In the genomic region with DNA sequence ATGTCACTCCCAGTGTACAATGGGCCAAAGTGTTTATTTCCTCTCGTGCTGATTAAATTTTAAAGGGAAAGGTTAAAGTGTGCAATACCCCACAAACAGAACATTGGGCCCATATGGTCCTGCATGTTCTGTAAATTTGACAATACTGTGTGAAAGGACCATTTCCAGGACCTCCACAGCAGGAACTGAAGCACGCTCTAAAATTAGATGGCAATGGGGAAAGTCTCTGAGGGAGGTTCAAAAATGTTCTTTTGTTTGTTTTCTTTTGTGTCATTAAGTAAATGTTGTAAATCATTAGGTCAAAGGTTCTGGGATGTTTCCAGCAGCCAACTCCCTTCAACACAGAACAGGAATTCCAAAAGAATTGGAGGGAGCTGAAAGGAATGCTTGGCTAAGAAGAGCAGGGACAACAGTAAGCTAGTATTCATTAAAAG, we compare ENCODE assay signal across 14 mouse cellular contexts. TPM values are rescaled to one million over a fixed set of nuclear protein-coding genes. Genes with fewer than 3 reads are reported as not detected.
A peak's percentile ranks its signal among the peaks of the same experiment; 100 is the strongest.
DNase-seq lines count a peak whose midpoint lies in the region; ATAC-seq and TF ChIP-seq lines count a peak whose summit lies in the region.
"Had no signal": no experiment of that assay in that cellular context is flagged by ENCODE, and none has a peak within 500 bp of the region (broad histone marks: within the 10 kb centered on the region; RNA-seq: fewer than 3 reads in every experiment).

No protein-coding gene starts in this region.

- no peak overlapping the region for H3K4me3 ChIP-seq in liver, postnatal 0 days (ENCODE audit: low read depth, low read length)
- H3K4me3 ChIP-seq in liver, embryonic 12.5 days = no peak overlapping the region
- H3K4me3 ChIP-seq: forebrain, embryonic 12.5 days; midbrain, embryonic 10.5 days had no signal

- intact Hi-C loops in heart, postnatal 14 days (cut with DNase I) = no loop called here

- peaks cover 9% of the 10 kb centered on the region; the same call in 1 of the 2 replicates for H3K4me1 ChIP-seq in liver, postnatal 0 days (ENCODE audit: insufficient read depth)
- H3K4me1 ChIP-seq in liver, embryonic 12.5 days = no peaks in the 10 kb centered on the region
- H3K4me1 ChIP-seq: forebrain, embryonic 12.5 days; midbrain, embryonic 10.5 days had no signal

- peak; percentile 71 for TF ChIP-seq EP300 in liver, postnatal 0 days (IDR thresholded peaks at IDR 0.05; ENCODE audit: low read depth)

- H3K27ac ChIP-seq in liver, postnatal 0 days (ENCODE audit: low read depth) = 0 out of 2 replicates have a peak overlapping the region, but pooled peaks have one; percentile 39
- no peak overlapping the region for H3K27ac ChIP-seq in liver, embryonic 12.5 days
- H3K27ac ChIP-seq: forebrain, embryonic 12.5 days; hindbrain, embryonic 14.5 days; midbrain, embryonic 10.5 days had no signal

- TF ChIP-seq CTCF in liver, postnatal 0 days (IDR thresholded peaks at IDR 0.05; ENCODE audit: low read depth) = no peak

- H3K4me2 ChIP-seq in liver, postnatal 0 days (ENCODE audit: low read depth, low read length) = no peak overlapping the region
- no peak overlapping the region for H3K4me2 ChIP-seq in liver, embryonic 12.5 days
- H3K4me2 ChIP-seq: forebrain, embryonic 12.5 days; hindbrain, embryonic 14.5 days had no signal

- H3K36me3 ChIP-seq in liver, postnatal 0 days (replicated peaks; ENCODE audit: insufficient read depth, low read length) = no peaks in the 10 kb centered on the region
- no peaks in the 10 kb centered on the region for H3K36me3 ChIP-seq in liver, embryonic 12.5 days
- H3K36me3 ChIP-seq: forebrain, embryonic 12.5 days; G1E; midbrain, embryonic 10.5 days had no signal

- no peaks in the 10 kb centered on the region for H3K9me3 ChIP-seq in liver, postnatal 0 days (ENCODE audit: low read length)
- H3K9me3 ChIP-seq in liver, embryonic 12.5 days (replicated peaks) = no peaks in the 10 kb centered on the region
- H3K9me3 ChIP-seq: forebrain, embryonic 12.5 days; G1E; midbrain, embryonic 10.5 days had no signal

- no peaks in the 10 kb centered on the region for H3K27me3 ChIP-seq in liver, postnatal 0 days (ENCODE audit: insufficient read depth, low read length)
- H3K27me3 ChIP-seq in liver, embryonic 12.5 days (replicated peaks) = no peaks in the 10 kb centered on the region
- H3K27me3 ChIP-seq: forebrain, embryonic 12.5 days had no signal

- no peak overlapping the region for H3K9ac ChIP-seq in liver, postnatal 0 days (replicated peaks)
- no peak overlapping the region for H3K9ac ChIP-seq in liver, embryonic 12.5 days
- H3K9ac ChIP-seq: forebrain, embryonic 12.5 days; hindbrain, embryonic 14.5 days had no signal

- peak; percentile 53 for ATAC-seq in liver, postnatal 0 days
- ATAC-seq in liver, embryonic 12.5 days = no peak

- 34% methylated on average over 2 of the region's 2 CpGs for WGBS in liver, postnatal 0 days (ENCODE audit: insufficient replicate concordance)
- 47% methylated on average over 2 of the region's 2 CpGs for WGBS in liver, embryonic 12.5 days (ENCODE audit: insufficient replicate concordance)

- no peak for DNase-seq in liver, postnatal 0 days
- peak; percentile 28 to 55 for DNase-seq in heart, postnatal 14 days
- peak; percentile 43 to 82 for DNase-seq in kidney, postnatal 36 days
- no peak for DNase-seq in embryo, embryonic 10 days (ENCODE audit: low spot score)
- no peak for DNase-seq in layer of hippocampus, adult 9-11 months
- no peak for DNase-seq in adrenal gland, adult 18-20 months (ENCODE audit: low spot score in 2 of 2)

RNA-seq across cellular contexts. Expression of gene Cd36, which starts 35.5 kb away (rescaled TPM):
- polyA plus RNA-seq in liver, postnatal 0 days (2015; fragmentation: Nextera tagmentation; extraction: Ambion mirVana) = 63.1 and 63.9 TPM in 2 replicates
- polyA plus RNA-seq in liver, embryonic 12.5 days (2016; fragmentation: Nextera tagmentation; extraction: Ambion mirVana) = 10.3 and 11.0 TPM in 2 replicates
- total RNA-seq in heart, postnatal 14 days (2021) = 1,000 to 10,000 TPM; 1,593 to 1,754 TPM
- 100 to 1,000 TPM; 525 to 985 TPM for total RNA-seq in adrenal gland, adult 18-20 months (2021)
- polyA plus RNA-seq: G1E had no signal

RNA-seq across cellular contexts. Expression of gene Gnat3, which starts 38.2 kb away (rescaled TPM):
- not detected in 2 replicates for polyA plus RNA-seq in liver, postnatal 0 days (2015; fragmentation: Nextera tagmentation; extraction: Ambion mirVana)
- not detected in 2 replicates for polyA plus RNA-seq in liver, embryonic 12.5 days (2016; fragmentation: Nextera tagmentation; extraction: Ambion mirVana)
- total RNA-seq in heart, postnatal 14 days (2021) = under 1 TPM; 0.26 to 0.59 TPM
- not detected for total RNA-seq in adrenal gland, adult 18-20 months (2021)
- total RNA-seq: adrenal gland, postnatal 4 days; left cerebral cortex, postnatal 25 days had no signal
- polyA plus RNA-seq: forebrain, embryonic 12.5 days; G1E; hindbrain, embryonic 14.5 days; neural tube, embryonic 14.5 days had no signal

Comparison
In these comparisons a context has a peak if more than half of its experiments do, and no peak if none do; other contexts are left out.
1. DNase-seq: peak in heart, postnatal 14 days (2 of 2) and kidney, postnatal 36 days (2 of 2); none in liver, postnatal 0 days (single experiment), embryo, embryonic 10 days (single experiment), layer of hippocampus, adult 9-11 months (single experiment) and adrenal gland, adult 18-20 months (0 of 2).